Mouse (Mus musculus) embryonic fibroblast, embryonic 13.5 days (primary cell): ENCODE measurements at regions not wholly inside any gene's neighbourhood (a gene's known extent, or its start where the extent isn't known, plus 50 kb on each side); places are given as distances from the start of the nearest gene placed in this dataset.

Source experiments
- CTCF ChIP-seq: IDR thresholded peaks from 2 replicates; pipeline ENCODE4 v1.5.1; 2011; ENCODE audit warnings: mild to moderate bottlenecking, control low read depth, low read length, moderate library complexity, borderline replicate concordance; ENCODE audit not compliant: insufficient read depth
- POLR2A ChIP-seq: IDR thresholded peaks from 2 replicates; pipeline ENCODE4 v1.6.1; 2011; ENCODE audit warnings: low read depth, mild to moderate bottlenecking, control low read depth, low read length, moderate library complexity

DNA sequence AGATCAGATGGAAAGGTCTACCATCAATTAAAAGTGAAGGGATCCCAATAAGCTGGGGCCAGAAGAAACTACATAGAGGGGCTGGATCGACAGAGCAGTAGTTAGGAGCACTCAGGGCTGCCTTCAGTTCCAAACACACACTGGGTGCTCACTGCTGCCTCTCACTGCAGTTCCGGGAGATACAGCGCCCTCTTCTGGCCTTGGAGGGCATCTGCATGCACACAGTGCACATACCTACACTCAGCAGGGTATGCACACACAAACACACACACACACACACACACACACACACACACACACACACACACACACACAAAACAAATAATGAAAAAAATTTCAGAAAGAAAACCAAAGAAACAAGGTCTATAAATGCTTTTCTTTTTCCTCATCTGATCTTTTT is 172.6 kb upstream of the Frmd6 start:
- TF ChIP-seq CTCF, result peak; percentile 37; the same call in 1 of the 2 replicates
- TF ChIP-seq POLR2A, result no peak
